In genomic region chr17:36145111-36145860, GRCm38 (mm10) we compare ENCODE assay signal across 8 mouse cellular contexts. TPM values are rescaled to one million over a fixed set of nuclear protein-coding genes. Genes with fewer than 3 reads are reported as not detected.
DNase-seq lines count a peak whose midpoint lies in the region; ATAC-seq lines count a peak whose summit lies in the region.

No protein-coding gene starts in this region.

- no peaks in the 10 kb centered on the region for H3K36me3 ChIP-seq in kidney, embryonic 14.5 days (ENCODE audit: control insufficient read depth, insufficient read depth, low read length)
- H3K36me3 ChIP-seq in heart, embryonic 12.5 days = no peaks in the 10 kb centered on the region
- no peaks in the 10 kb centered on the region for H3K36me3 ChIP-seq in limb, embryonic 15.5 days

- WGBS in kidney, embryonic 14.5 days = 2% methylated on average over 70 of the region's 78 CpGs
- 2% methylated on average over 78 of the region's 78 CpGs for WGBS in heart, embryonic 12.5 days
- WGBS in limb, embryonic 15.5 days = 1% methylated on average over 78 of the region's 78 CpGs

- H3K4me2 ChIP-seq in kidney, embryonic 14.5 days (replicated peaks; ENCODE audit: low read depth, low read length) = peak overlapping the region; percentile 41
- H3K4me2 ChIP-seq in heart, embryonic 12.5 days = peak overlapping the region; percentile 73
- H3K4me2 ChIP-seq in limb, embryonic 15.5 days = peak overlapping the region; percentile 57

- H3K4me1 ChIP-seq in kidney, embryonic 14.5 days (ENCODE audit: control insufficient read depth, insufficient read depth, low read length) = peaks cover 6% of the 10 kb centered on the region; the same call in 1 of the 2 replicates
- peaks cover 5% of the 10 kb centered on the region for H3K4me1 ChIP-seq in heart, embryonic 12.5 days (replicated peaks)
- H3K4me1 ChIP-seq in limb, embryonic 15.5 days = peaks cover 10% of the 10 kb centered on the region

- no peak overlapping the region for H3K27ac ChIP-seq in kidney, embryonic 14.5 days (ENCODE audit: low read depth, low read length)
- no peak overlapping the region for H3K27ac ChIP-seq in heart, embryonic 12.5 days (ENCODE audit: poor library complexity, severe bottlenecking)
- no peak overlapping the region for H3K27ac ChIP-seq in limb, embryonic 15.5 days

- no peak for DNase-seq in kidney, adult 18-20 months
- peak; percentile 15 to 38 for DNase-seq in adrenal gland, postnatal 36 days
- DNase-seq in c-Kit-positive CD71-positive TER-119-positive erythroid progenitor cells, embryonic 14.5 days (ENCODE audit: low spot score) = no peak
- no peak for DNase-seq in layer of hippocampus, postnatal 36 days

- H3K9ac ChIP-seq in kidney, embryonic 14.5 days (ENCODE audit: low read depth, low read length) = no peak overlapping the region
- peak overlapping the region; percentile 56; the same call in 1 of the 2 replicates for H3K9ac ChIP-seq in heart, embryonic 12.5 days
- no peak overlapping the region for H3K9ac ChIP-seq in limb, embryonic 15.5 days

- ATAC-seq in kidney, embryonic 14.5 days (ENCODE audit: low FRiP score, low TSS enrichment) = no peak
- 0 out of 2 replicates have a peak, but pooled peaks have one; percentile 6 for ATAC-seq in heart, embryonic 12.5 days (ENCODE audit: insufficient number of reproducible peaks, low FRiP score)
- 0 out of 2 replicates have a peak, but pooled peaks have one; percentile 14 for ATAC-seq in limb, embryonic 15.5 days (ENCODE audit: insufficient number of reproducible peaks, low FRiP score, low TSS enrichment, low read depth)
- 0 out of 2 replicates have a peak, but pooled peaks have one; percentile 13 for ATAC-seq in neutrophil, adult 5-6 weeks (ENCODE audit: extremely low read depth, insufficient number of reproducible peaks, low FRiP score, poor library complexity, severe bottlenecking)

- H3K27me3 ChIP-seq in kidney, embryonic 14.5 days (ENCODE audit: control insufficient read depth, insufficient read depth, low read length) = peaks cover 55% of the 10 kb centered on the region
- peaks cover 63% of the 10 kb centered on the region for H3K27me3 ChIP-seq in heart, embryonic 12.5 days (replicated peaks)
- peaks cover 56% of the 10 kb centered on the region for H3K27me3 ChIP-seq in limb, embryonic 15.5 days

- H3K9me3 ChIP-seq in kidney, embryonic 14.5 days (ENCODE audit: control insufficient read depth, low read length) = no peaks in the 10 kb centered on the region
- no peaks in the 10 kb centered on the region for H3K9me3 ChIP-seq in heart, embryonic 12.5 days (replicated peaks)
- no peaks in the 10 kb centered on the region for H3K9me3 ChIP-seq in limb, embryonic 15.5 days

- H3K4me3 ChIP-seq in kidney, embryonic 14.5 days (ENCODE audit: low read length) = peak overlapping the region; percentile 33
- H3K4me3 ChIP-seq in heart, embryonic 12.5 days = peak overlapping the region; percentile 49
- peak overlapping the region; percentile 39 for H3K4me3 ChIP-seq in limb, embryonic 15.5 days

RNA-seq across cellular contexts. Expression of gene Gm7030, which starts 16.1 kb away (rescaled TPM):
- polyA plus RNA-seq in kidney, embryonic 14.5 days (2014; fragmentation: Nextera tagmentation; extraction: Ambion mirVana) = not detected in 2 replicates
- not detected for total RNA-seq in adrenal gland, postnatal 36 days (2021)
- not detected in 2 replicates for polyA plus RNA-seq in heart, embryonic 12.5 days (2016; fragmentation: Nextera tagmentation; extraction: Ambion mirVana)
- polyA plus RNA-seq in limb, embryonic 15.5 days (2015; fragmentation: Nextera tagmentation; extraction: Ambion mirVana) = not detected in 2 replicates
- total RNA-seq in neutrophil, adult 5-6 weeks (2017) = not detected in 2 replicates
- not detected for total RNA-seq in layer of hippocampus, postnatal 36 days (2021)

RNA-seq across cellular contexts. Expression of gene Gm8909, which starts 23.1 kb away (rescaled TPM):
- not detected in 2 replicates for polyA plus RNA-seq in kidney, embryonic 14.5 days (2014; fragmentation: Nextera tagmentation; extraction: Ambion mirVana)
- not detected for total RNA-seq in adrenal gland, postnatal 36 days (2021)
- 0.18 TPM in 1 of 2 replicates, not detected in the other for polyA plus RNA-seq in heart, embryonic 12.5 days (2016; fragmentation: Nextera tagmentation; extraction: Ambion mirVana)
- not detected in 2 replicates for polyA plus RNA-seq in limb, embryonic 15.5 days (2015; fragmentation: Nextera tagmentation; extraction: Ambion mirVana)
- total RNA-seq in neutrophil, adult 5-6 weeks (2017) = not detected in 2 replicates
- not detected for total RNA-seq in layer of hippocampus, postnatal 36 days (2021)

RNA-seq across cellular contexts. Expression of gene Gm19684, which starts 23.8 kb away (rescaled TPM):
- not detected in 2 replicates for polyA plus RNA-seq in kidney, embryonic 14.5 days (2014; fragmentation: Nextera tagmentation; extraction: Ambion mirVana)
- total RNA-seq in adrenal gland, postnatal 36 days (2021) = under 1 TPM; 0.16 to 0.30 TPM
- not detected in 2 replicates for polyA plus RNA-seq in heart, embryonic 12.5 days (2016; fragmentation: Nextera tagmentation; extraction: Ambion mirVana)
- polyA plus RNA-seq in limb, embryonic 15.5 days (2015; fragmentation: Nextera tagmentation; extraction: Ambion mirVana) = not detected in 2 replicates
- total RNA-seq in neutrophil, adult 5-6 weeks (2017) = 1.2 and 1.4 TPM in 2 replicates
- total RNA-seq in layer of hippocampus, postnatal 36 days (2021) = under 1 TPM in 1 of 2 experiments, not detected in 1; 0.23 TPM

RNA-seq across cellular contexts. Expression of gene H2-T3, which starts 44.8 kb away (rescaled TPM):
- not detected in 2 replicates for polyA plus RNA-seq in kidney, embryonic 14.5 days (2014; fragmentation: Nextera tagmentation; extraction: Ambion mirVana)
- not detected for total RNA-seq in adrenal gland, postnatal 36 days (2021)
- polyA plus RNA-seq in heart, embryonic 12.5 days (2016; fragmentation: Nextera tagmentation; extraction: Ambion mirVana) = not detected in 2 replicates
- polyA plus RNA-seq in limb, embryonic 15.5 days (2015; fragmentation: Nextera tagmentation; extraction: Ambion mirVana) = not detected in 2 replicates
- not detected in 2 replicates for total RNA-seq in neutrophil, adult 5-6 weeks (2017)
- total RNA-seq in layer of hippocampus, postnatal 36 days (2021) = not detected

Comparison
In these comparisons a context has a peak if more than half of its experiments do, and no peak if none do; other contexts are left out.
1. DNase-seq: peak in adrenal gland, postnatal 36 days (2 of 2); none in kidney, adult 18-20 months (single experiment), c-Kit-positive CD71-positive TER-119-positive erythroid progenitor cells, embryonic 14.5 days (single experiment) and layer of hippocampus, postnatal 36 days (0 of 2).
2. Peak in every context shown above with its lines, with median percentiles within 50 percentile points of each other: H3K4me2 ChIP-seq and H3K4me3 ChIP-seq.